Mouse (Mus musculus) forebrain, embryonic 14.5 days (tissue): Measurements from ENCODE around the gene Slc32a1. TPM values are rescaled to one million over a fixed set of nuclear protein-coding genes. Genes with fewer than 3 reads are reported as not detected.
A peak's percentile ranks its signal among the peaks of the same experiment; 100 is the strongest.

ENCODE experiments used
- ATAC-seq: fragments of 200-750 bp; cut with Nextera tagmentation; 2 replicates; pipeline ENCODE4 v1.8.0; 2017; ENCODE audit warnings: mild to moderate bottlenecking, moderate library complexity
- DNase-seq: peaks from one replicate; pipeline ENCODE4 v3.0.0-alpha.2; 2015; ENCODE audit warnings: low spot score
- H3K27ac ChIP-seq: fragments of 300-500 bp; sonication (generic); 2 replicates; pipeline ENCODE4 v1.5.1; 2014; ENCODE audit warnings: low read depth, mild to moderate bottlenecking, control low read depth, low read length, moderate library complexity
- H3K27me3 ChIP-seq: fragments of 300-500 bp; sonication (generic); replicated peaks from 2 replicates; pipeline ENCODE4 v1.6.1; 2014; ENCODE audit warnings: low read length, control low read depth, mixed read lengths; ENCODE audit not compliant: control insufficient read depth, insufficient read depth
- H3K36me3 ChIP-seq: fragments of 300-500 bp; sonication (generic); 2 replicates; pipeline ENCODE4 v1.6.1; 2014; ENCODE audit warnings: low read length, control low read depth; ENCODE audit not compliant: control insufficient read depth, insufficient read depth
- H3K4me1 ChIP-seq: fragments of 300-500 bp; sonication (generic); 2 replicates; pipeline ENCODE4 v1.6.1; 2014; ENCODE audit warnings: antibody characterized with exemption, low read length, control low read depth; ENCODE audit not compliant: control insufficient read depth, insufficient read depth
- H3K4me2 ChIP-seq: fragments of 300-500 bp; sonication (generic); 2 replicates; pipeline ENCODE4 v1.6.1; 2014; ENCODE audit warnings: mild to moderate bottlenecking, control low read depth, low read length
- H3K4me3 ChIP-seq: fragments of 300-500 bp; sonication (generic); 2 replicates; pipeline ENCODE4 v1.5.1; 2014; ENCODE audit warnings: low read depth, low read length, control low read depth
- H3K9ac ChIP-seq: fragments of 300-500 bp; sonication (generic); 2 replicates; pipeline ENCODE4 v1.6.1; 2014; ENCODE audit warnings: mild to moderate bottlenecking, low read length, control low read depth, moderate library complexity
- H3K9me3 ChIP-seq: fragments of 300-500 bp; sonication (generic); replicated peaks from 2 replicates; pipeline ENCODE4 v1.6.1; 2016; ENCODE audit warnings: low read length, control low read depth, mixed read lengths; ENCODE audit not compliant: control insufficient read depth
- WGBS: fragments of 180-500 bp; shearing (Covaris S2); extraction: QIAGEN DNeasy Blood & Tissue Kit; methylation state at CpG from one replicate; pipeline ENCODE4 v1.1.7; 2014; 5-methylcytosine and 5-hydroxymethylcytosine counted together
- polyA plus RNA-seq: library from polyadenylated mRNA; unstranded; fragments of >200 nt; fragmentation: Nextera tagmentation; extraction: Ambion mirVana; gene quantifications from 2 replicates; pipeline ENCODE4 v1.2.1, GENCODE M21; 2014

Gene Slc32a1
- polyA plus RNA-seq: 4.6 and 6.4 TPM in 2 replicates

DNA sequence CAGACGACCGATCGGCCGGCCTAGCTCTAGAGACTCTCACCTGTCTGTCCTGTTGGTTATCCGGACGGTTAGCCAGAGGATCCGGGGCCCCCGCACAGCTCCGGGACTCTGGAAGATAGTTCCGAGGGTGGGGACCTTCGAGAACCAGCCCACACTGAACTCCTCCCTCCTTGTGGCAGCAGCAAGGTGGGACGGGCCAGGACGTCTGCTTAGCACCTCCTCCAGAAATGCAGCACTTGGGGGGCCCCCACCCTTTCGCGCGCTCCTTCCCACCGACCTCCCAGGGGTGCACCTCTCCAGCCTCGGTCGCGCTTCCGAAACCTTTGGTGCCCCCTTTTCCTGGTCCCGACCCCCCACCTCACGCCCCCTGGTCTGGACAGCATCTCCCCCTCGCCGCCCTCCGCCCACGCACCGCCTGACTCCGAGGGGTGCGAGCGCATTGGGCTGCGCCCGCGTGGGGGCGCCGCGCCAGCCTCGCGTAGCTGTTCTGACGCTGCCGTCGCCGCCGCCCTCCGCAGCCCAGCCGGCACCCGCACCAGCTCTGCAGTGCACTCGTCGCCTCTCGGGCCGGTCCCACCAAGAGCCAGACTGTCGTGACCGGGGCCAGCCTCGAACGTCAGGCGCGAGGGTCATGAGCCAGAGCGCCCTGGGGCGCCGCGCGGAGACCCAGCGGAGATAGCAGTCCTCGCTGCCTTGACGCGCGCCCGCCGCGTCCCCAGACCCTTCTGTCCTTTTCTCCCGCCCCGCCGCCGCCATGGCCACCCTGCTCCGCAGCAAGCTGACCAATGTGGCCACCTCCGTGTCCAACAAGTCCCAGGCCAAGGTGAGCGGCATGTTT is at the start of gene Slc32a1:
TSS of gene Slc32a1 (plus strand) at position 280 of the 838 bp plus-strand sequence.
- Histone ChIP-seq H3K4me1 (0 out of 2 replicates have a peak, but pooled peaks cover 3% of the 10 kb centered on the region), H3K27ac (peak within 1 kb of the TSS; percentile 88), H3K27me3 (peaks cover 69% of the 10 kb centered on the region), H3K9ac (peak within 1 kb of the TSS; percentile 85), H3K4me3 (peak within 1 kb of the TSS; percentile 47), H3K9me3 (no peaks in the 10 kb centered on the region), H3K36me3 (0 out of 2 replicates have a peak, but pooled peaks cover 4% of the 10 kb centered on the region), H3K4me2 (peak within 1 kb of the TSS; percentile 56)
- WGBS: under 1% methylated on average over 72 of the region's 77 CpGs
- DNase-seq (peak; percentile 72), ATAC-seq (peak; percentile 69)

DNA sequence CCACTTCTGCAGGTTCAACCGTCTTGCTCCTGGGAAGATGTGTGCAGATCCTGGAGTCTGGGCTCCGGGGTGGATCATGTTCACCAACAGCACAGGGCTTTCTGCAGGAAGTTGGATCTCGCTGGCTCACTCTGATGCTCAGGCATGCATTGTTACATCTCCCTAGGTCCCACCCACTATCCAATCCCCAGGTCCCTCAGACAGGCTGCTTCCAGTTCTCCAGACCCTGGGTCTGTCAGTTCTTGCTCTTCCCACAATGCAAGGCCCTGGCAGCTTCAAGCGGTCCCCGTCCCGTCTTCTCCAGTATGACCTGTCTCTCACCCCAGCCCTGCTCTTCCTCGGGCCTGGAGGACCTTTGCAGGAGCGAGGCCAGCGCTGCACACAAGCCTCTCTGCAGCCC is 49.8 kb upstream of the Slc32a1 start:
- ATAC-seq (no peak), DNase-seq (no peak)
- peaks cover 27% of the 10 kb centered on the region for H3K4me1 ChIP-seq
- H3K4me3 ChIP-seq: no peak overlapping the region
- no peaks in the 10 kb centered on the region for H3K27me3 ChIP-seq
- no peaks in the 10 kb centered on the region for H3K36me3 ChIP-seq
- 22% methylated on average over 9 of the region's 9 CpGs for WGBS
- peak overlapping the region; percentile 40 for H3K9ac ChIP-seq
- no peaks in the 10 kb centered on the region for H3K9me3 ChIP-seq
- H3K4me2 ChIP-seq: peak overlapping the region; percentile 20; the same call in 1 of the 2 replicates
- peak overlapping the region; percentile 85 for H3K27ac ChIP-seq

DNA sequence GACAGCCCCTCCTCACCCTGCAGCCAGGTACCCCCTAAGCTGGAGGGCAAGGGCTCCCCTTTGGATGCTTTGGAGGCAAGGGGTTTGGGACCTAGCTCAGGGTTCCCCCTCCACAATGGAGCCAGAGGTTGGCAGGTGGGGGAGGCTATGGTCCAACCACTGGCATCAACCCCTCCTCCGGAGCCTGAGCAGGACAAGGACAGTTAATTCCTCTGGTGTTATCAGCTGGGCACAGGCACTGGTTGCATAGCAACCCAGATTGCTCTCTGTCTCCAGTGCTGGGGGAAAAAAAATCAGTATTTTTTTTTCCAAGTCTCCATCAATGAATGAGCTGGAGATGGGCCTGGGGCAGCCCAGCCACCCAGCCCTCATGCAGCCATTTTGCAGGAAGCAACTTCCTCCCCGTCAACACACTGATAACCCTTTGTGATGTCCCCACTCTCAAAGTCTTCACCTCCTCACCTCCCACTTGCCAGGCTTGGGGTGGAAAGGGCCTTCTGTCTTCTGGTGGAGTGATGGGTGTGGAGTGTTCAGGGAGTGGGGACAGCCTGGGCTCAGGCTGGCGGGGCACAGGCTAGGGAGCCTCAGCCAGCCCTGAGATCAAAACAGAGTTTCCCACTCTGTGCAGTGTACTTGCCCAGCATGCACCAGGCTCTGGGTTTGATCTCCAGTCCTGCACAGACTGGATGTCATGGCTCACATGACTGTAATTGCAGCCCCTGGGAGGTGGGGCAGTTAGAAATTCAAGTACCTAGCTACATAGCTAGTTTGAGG is 49.0 kb upstream of the Slc32a1 start:
- no peak overlapping the region for H3K4me3 ChIP-seq
- peaks cover 24% of the 10 kb centered on the region for H3K4me1 ChIP-seq
- H3K36me3 ChIP-seq: no peaks in the 10 kb centered on the region
- H3K9ac ChIP-seq: peak overlapping the region; percentile 40
- DNase-seq: peak; percentile 63
- H3K9me3 ChIP-seq: no peaks in the 10 kb centered on the region
- H3K27me3 ChIP-seq: no peaks in the 10 kb centered on the region
- peak overlapping the region; percentile 20; the same call in 1 of the 2 replicates for H3K4me2 ChIP-seq
- no peak for ATAC-seq
- H3K27ac ChIP-seq: peak overlapping the region; percentile 85
- 60% methylated on average over 3 of the region's 3 CpGs for WGBS

DNA sequence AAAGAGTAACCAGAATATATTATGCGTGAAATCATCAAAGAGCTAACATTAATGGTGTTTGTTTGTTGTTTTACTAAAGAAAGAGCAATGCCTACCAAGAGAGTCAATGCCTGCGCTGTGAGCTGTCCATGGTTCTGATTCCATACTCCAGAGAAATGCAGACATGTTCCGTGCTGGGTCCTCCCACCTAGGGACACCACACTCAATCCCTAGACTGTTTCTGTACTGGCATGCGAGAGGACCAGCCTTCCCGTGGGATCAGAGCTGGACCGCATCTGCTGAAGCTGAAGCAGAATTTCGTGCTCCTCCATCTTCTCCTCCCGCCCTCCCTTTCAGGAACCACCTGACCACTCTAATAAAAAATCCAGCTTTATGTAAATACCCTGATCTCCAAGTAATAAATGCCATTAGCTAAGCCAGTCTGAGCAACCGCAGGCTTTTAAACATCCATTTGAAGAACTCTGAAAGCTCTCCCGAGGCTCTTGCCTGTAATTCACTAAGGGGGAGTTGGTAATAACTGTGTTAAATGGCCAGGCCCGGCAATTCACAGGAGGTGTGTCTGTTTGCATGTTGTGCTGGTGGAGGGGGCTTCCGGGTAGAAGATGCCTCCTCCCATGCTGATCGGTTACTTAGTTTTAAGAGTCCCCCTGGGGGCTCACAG is 40.0 kb upstream of the Slc32a1 start:
- Histone ChIP-seq H3K9ac (no peak overlapping the region), H3K27me3 (no peaks in the 10 kb centered on the region), H3K36me3 (no peaks in the 10 kb centered on the region), H3K4me2 (no peak overlapping the region), H3K27ac (0 out of 2 replicates have a peak overlapping the region, but pooled peaks have one; percentile 39), H3K4me3 (no peak overlapping the region), H3K4me1 (peaks cover 7% of the 10 kb centered on the region; the same call in 1 of the 2 replicates), H3K9me3 (no peaks in the 10 kb centered on the region)
- 0 out of 2 replicates have a peak, but pooled peaks have one; percentile 40 for ATAC-seq
- WGBS: 20% methylated on average over 13 of the region's 13 CpGs
- peak; percentile 57 for DNase-seq

DNA sequence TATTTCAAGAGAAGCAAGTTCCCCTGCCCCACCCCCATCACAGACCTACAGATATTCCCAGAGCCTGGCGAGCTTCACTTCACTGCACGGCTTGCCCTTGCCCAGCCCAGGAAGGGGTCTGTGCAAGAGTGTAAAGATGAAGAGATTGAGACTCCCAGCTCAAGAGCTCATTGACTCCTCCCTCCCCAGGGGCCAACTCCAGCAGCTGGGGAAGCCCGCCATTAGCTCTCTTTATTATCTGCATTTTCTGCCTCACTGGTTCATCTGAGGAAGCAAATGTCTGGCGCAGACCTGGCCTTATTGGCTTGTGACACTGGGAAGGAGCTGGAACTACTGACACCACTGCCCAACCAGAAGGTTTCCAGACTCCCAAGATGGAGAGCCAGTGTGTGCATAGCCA is 30.6 kb upstream of the Slc32a1 start:
- Histone ChIP-seq H3K9me3 (no peaks in the 10 kb centered on the region), H3K4me3 (no peak overlapping the region), H3K9ac (no peak overlapping the region), H3K36me3 (no peaks in the 10 kb centered on the region), H3K27me3 (no peaks in the 10 kb centered on the region), H3K4me2 (no peak overlapping the region), H3K27ac (no peak overlapping the region), H3K4me1 (0 out of 2 replicates have a peak, but pooled peaks cover 3% of the 10 kb centered on the region)
- WGBS: 27% methylated on average over 4 of the region's 4 CpGs
- ATAC-seq: no peak
- no peak for DNase-seq

DNA sequence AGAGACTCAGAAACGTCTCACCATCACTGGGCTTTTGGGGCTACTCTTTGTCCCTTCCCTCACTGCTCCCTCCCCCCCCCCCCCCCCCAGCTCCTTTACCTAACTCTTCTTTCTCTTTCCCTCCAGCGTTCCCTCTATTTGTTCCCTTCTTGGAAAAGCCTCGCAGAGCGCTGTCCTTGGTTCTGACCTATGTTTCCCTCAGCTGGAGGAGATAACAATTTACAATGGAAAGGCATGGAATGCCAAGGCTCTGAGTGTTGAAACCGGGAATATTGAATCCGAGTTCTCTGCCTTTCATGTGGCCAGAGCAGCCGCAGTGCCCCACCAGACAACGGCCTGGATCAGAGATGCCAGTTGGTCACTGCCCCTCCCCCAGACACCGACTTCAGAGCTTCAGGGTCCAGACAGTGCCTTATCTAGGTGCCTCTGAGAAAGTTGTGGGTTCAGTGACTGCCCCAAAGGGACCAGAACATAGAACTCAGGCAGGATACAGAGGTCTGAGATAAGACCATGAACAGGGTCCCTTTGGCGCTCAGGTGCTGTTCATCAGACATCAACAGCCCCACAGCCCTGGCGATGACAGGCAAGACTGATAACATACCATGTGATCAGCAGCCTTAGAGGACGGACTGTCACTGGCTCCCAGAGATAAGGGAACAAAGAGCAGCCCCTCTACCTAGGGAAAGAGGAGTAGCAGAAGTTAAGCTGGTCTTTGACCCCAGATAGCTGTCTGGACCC is 25.8 kb upstream of the Slc32a1 start:
- no peaks in the 10 kb centered on the region for H3K9me3 ChIP-seq
- no peak overlapping the region for H3K9ac ChIP-seq
- H3K4me1 ChIP-seq: peaks cover 23% of the 10 kb centered on the region
- no peak overlapping the region for H3K4me2 ChIP-seq
- ATAC-seq (no peak), DNase-seq (no peak)
- H3K36me3 ChIP-seq: no peaks in the 10 kb centered on the region
- H3K27ac ChIP-seq: no peak overlapping the region
- H3K4me3 ChIP-seq: no peak overlapping the region
- no peaks in the 10 kb centered on the region for H3K27me3 ChIP-seq
- 10% methylated on average over 12 of the region's 12 CpGs for WGBS

DNA sequence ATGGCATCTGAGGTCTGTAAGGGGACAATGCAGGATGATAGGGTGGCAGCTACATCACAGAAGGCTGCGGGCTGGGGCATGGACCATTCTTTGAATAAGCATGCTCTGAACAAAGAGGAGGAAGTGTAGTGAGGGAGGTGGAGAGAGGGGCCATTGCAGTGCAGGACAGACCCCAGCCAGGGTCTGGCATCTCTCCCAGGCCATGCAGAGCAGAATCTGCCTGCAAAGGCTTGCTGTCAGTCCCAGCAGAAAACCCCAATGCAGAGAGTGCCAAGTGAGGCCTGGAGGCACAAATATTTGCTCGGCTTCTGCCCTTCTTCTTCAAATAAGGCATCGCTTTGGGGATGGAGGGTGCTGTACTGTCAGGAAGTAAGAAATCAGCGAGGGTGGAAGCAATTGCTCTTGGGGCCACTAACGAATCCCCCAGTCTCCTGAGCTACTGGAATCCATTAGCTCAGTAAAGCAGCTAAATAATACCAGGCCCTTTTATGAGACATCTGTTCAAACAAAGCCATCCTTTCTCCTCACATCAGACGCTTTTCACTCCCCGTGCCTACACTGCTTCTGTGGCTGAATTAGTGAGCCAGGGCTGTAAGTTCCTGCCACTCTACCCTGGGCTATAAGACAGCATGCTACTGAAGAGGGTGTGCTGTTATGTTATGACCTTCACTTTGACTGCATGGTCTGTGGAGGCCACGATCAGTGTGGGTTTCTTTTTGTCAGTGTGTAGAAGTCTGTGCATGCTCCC is 21.9 kb upstream of the Slc32a1 start:
- Histone ChIP-seq H3K4me1 (peaks cover 25% of the 10 kb centered on the region), H3K9me3 (no peaks in the 10 kb centered on the region), H3K9ac (no peak overlapping the region), H3K36me3 (no peaks in the 10 kb centered on the region), H3K4me3 (no peak overlapping the region), H3K27ac (peak overlapping the region; percentile 95), H3K4me2 (0 out of 2 replicates have a peak overlapping the region, but pooled peaks have one; percentile 4), H3K27me3 (no peaks in the 10 kb centered on the region)
- WGBS: 9% methylated on average over 8 of the region's 8 CpGs
- peak; percentile 83 for DNase-seq
- ATAC-seq: peak; percentile 83
